ENCODE assay signal across 30 mouse cellular contexts in the genomic region with DNA sequence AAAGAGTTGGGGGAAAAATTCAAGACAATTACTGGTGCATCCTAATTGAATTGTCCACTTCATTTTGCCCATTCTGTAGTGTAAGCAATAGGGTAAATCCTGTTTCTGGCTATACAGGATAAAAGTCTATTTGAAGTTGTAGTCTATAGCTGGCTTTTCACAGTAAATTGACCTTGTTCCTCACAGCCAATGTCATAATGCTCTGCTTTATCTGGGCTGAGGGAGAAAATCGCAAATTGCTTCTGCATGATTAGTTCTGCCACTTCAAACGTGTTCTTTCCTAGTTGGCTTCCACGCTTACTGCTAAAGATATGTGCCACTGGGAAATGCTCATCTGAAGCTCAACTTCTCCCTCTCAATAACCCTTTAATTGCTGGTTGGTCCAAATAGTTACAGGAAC.
DNase-seq lines count a peak whose midpoint lies in the region; ATAC-seq and TF ChIP-seq lines count a peak whose summit lies in the region.
"Had no signal": no experiment of that assay in that cellular context is flagged by ENCODE, and none has a peak within 500 bp of the region (broad histone marks: within the 10 kb centered on the region; RNA-seq: fewer than 3 reads in every experiment).

No protein-coding gene starts in this region.

- no peaks in the 10 kb centered on the region for H3K36me3 ChIP-seq in hindbrain, postnatal 0 days (ENCODE audit: insufficient read depth, low read length)
- H3K36me3 ChIP-seq in hindbrain, embryonic 13.5 days: no peaks in the 10 kb centered on the region
- no peaks in the 10 kb centered on the region for H3K36me3 ChIP-seq in midbrain, embryonic 13.5 days
- no peaks in the 10 kb centered on the region for H3K36me3 ChIP-seq in neural tube, embryonic 15.5 days
- H3K36me3 ChIP-seq: embryonic facial prominence, embryonic 12.5 days; hindbrain, embryonic 12.5 days; limb, embryonic 12.5 days; liver, embryonic 15.5 days; neural tube, embryonic 13.5 days had no signal

- WGBS in hindbrain, postnatal 0 days: 10% methylated on average over 3 of the region's 3 CpGs
- 7% methylated on average over 3 of the region's 3 CpGs for WGBS in hindbrain, embryonic 13.5 days
- WGBS in midbrain, embryonic 13.5 days: 5% methylated on average over 3 of the region's 3 CpGs
- WGBS in neural tube, embryonic 15.5 days: 14% methylated on average over 3 of the region's 3 CpGs

- peak; percentile 4 for DNase-seq in hindbrain, postnatal 0 days (ENCODE audit: low spot score)
- peak; percentile 40 for DNase-seq in embryo, embryonic 10.5 days (ENCODE audit: low spot score)
- peak; percentile 47 for DNase-seq in retina, postnatal 1 day
- no peak for DNase-seq in yolk sac, embryonic 10.5 days (ENCODE audit: low spot score)
- DNase-seq: adrenal gland, adult 2 months; adrenal gland, postnatal 36 days; B cell, adult 2 months; cerebellum, adult 8-10 months; cerebellum, postnatal 36 days; gastrocnemius, postnatal 14 days; heart, postnatal 36 days; kidney, postnatal 25 days; lung, embryonic 14.5 days; lung, postnatal 14 days; right cerebral cortex, adult 18-20 months; spleen, adult 18-20 months; thymus, postnatal 14 days had no signal

- no peak for TF ChIP-seq CTCF in hindbrain, postnatal 0 days (IDR thresholded peaks at IDR 0.05; ENCODE audit: low read depth)

- H3K9ac ChIP-seq in hindbrain, postnatal 0 days (replicated peaks; ENCODE audit: low read length): no peak overlapping the region
- H3K9ac ChIP-seq in hindbrain, embryonic 13.5 days: no peak overlapping the region
- no peak overlapping the region for H3K9ac ChIP-seq in midbrain, embryonic 13.5 days (replicated peaks)
- H3K9ac ChIP-seq in neural tube, embryonic 15.5 days (replicated peaks): no peak overlapping the region
- H3K9ac ChIP-seq: embryonic facial prominence, embryonic 12.5 days; forebrain, embryonic 13.5 days; hindbrain, embryonic 12.5 days; limb, embryonic 12.5 days; liver, embryonic 15.5 days; lung, embryonic 14.5 days; neural tube, embryonic 13.5 days had no signal

- no peak overlapping the region for H3K4me2 ChIP-seq in hindbrain, postnatal 0 days (ENCODE audit: low read depth, low read length)
- H3K4me2 ChIP-seq in hindbrain, embryonic 13.5 days: no peak overlapping the region
- no peak overlapping the region for H3K4me2 ChIP-seq in midbrain, embryonic 13.5 days (replicated peaks)
- H3K4me2 ChIP-seq in neural tube, embryonic 15.5 days: no peak overlapping the region
- H3K4me2 ChIP-seq: embryonic facial prominence, embryonic 12.5 days; forebrain, embryonic 13.5 days; heart, embryonic 11.5 days; hindbrain, embryonic 12.5 days; limb, embryonic 12.5 days; liver, embryonic 15.5 days; lung, embryonic 14.5 days; neural tube, embryonic 13.5 days had no signal

- H3K27ac ChIP-seq in hindbrain, postnatal 0 days: no peak overlapping the region
- H3K27ac ChIP-seq in hindbrain, embryonic 13.5 days: no peak overlapping the region
- H3K27ac ChIP-seq in midbrain, embryonic 13.5 days: no peak overlapping the region
- no peak overlapping the region for H3K27ac ChIP-seq in neural tube, embryonic 15.5 days (replicated peaks)
- H3K27ac ChIP-seq: embryonic facial prominence, embryonic 12.5 days; forebrain, embryonic 13.5 days; hindbrain, embryonic 12.5 days; left cerebral cortex, adult 2 months; limb, embryonic 12.5 days; liver, embryonic 15.5 days; neural tube, embryonic 13.5 days had no signal

- no peak overlapping the region for H3K4me3 ChIP-seq in hindbrain, postnatal 0 days (ENCODE audit: low read length)
- H3K4me3 ChIP-seq in hindbrain, embryonic 13.5 days: no peak overlapping the region
- H3K4me3 ChIP-seq in midbrain, embryonic 13.5 days (replicated peaks): no peak overlapping the region
- no peak overlapping the region for H3K4me3 ChIP-seq in neural tube, embryonic 15.5 days (replicated peaks)
- H3K4me3 ChIP-seq: embryonic facial prominence, embryonic 12.5 days; forebrain, embryonic 13.5 days; hindbrain, embryonic 12.5 days; left cerebral cortex, adult 2 months; limb, embryonic 12.5 days; liver, embryonic 15.5 days; neural tube, embryonic 13.5 days had no signal

- H3K9me3 ChIP-seq in hindbrain, postnatal 0 days (ENCODE audit: low read length): no peaks in the 10 kb centered on the region
- H3K9me3 ChIP-seq in hindbrain, embryonic 13.5 days: no peaks in the 10 kb centered on the region
- no peaks in the 10 kb centered on the region for H3K9me3 ChIP-seq in midbrain, embryonic 13.5 days
- no peaks in the 10 kb centered on the region for H3K9me3 ChIP-seq in neural tube, embryonic 15.5 days (replicated peaks)
- H3K9me3 ChIP-seq: embryonic facial prominence, embryonic 12.5 days; forebrain, embryonic 13.5 days; hindbrain, embryonic 12.5 days; limb, embryonic 12.5 days; liver, embryonic 15.5 days; neural tube, embryonic 13.5 days had no signal

- ATAC-seq in hindbrain, postnatal 0 days: no peak
- no peak for ATAC-seq in hindbrain, embryonic 13.5 days (ENCODE audit: low FRiP score)
- ATAC-seq in midbrain, embryonic 13.5 days: peak; percentile 37; the same call in 1 of the 2 replicates
- ATAC-seq in neural tube, embryonic 15.5 days (ENCODE audit: low FRiP score): no peak
- ATAC-seq: activated CD4-positive, CD25-positive, alpha-beta regulatory T cell, adult 4 months; forebrain, embryonic 13.5 days; intestine, postnatal 0 days had no signal

- H3K27me3 ChIP-seq in hindbrain, postnatal 0 days (ENCODE audit: insufficient read depth, low read length): no peaks in the 10 kb centered on the region
- H3K27me3 ChIP-seq in hindbrain, embryonic 13.5 days: peaks cover 25% of the 10 kb centered on the region
- H3K27me3 ChIP-seq in midbrain, embryonic 13.5 days: peaks cover 27% of the 10 kb centered on the region
- H3K27me3 ChIP-seq in neural tube, embryonic 15.5 days (replicated peaks): no peaks in the 10 kb centered on the region
- H3K27me3 ChIP-seq: embryonic facial prominence, embryonic 12.5 days; forebrain, embryonic 13.5 days; limb, embryonic 12.5 days; liver, embryonic 15.5 days; neural tube, embryonic 13.5 days had no signal

- H3K4me1 ChIP-seq in hindbrain, postnatal 0 days (ENCODE audit: insufficient read depth, low read length): no peaks in the 10 kb centered on the region
- H3K4me1 ChIP-seq in hindbrain, embryonic 13.5 days (replicated peaks): no peaks in the 10 kb centered on the region
- 0 out of 2 replicates have a peak, but pooled peaks cover 5% of the 10 kb centered on the region for H3K4me1 ChIP-seq in midbrain, embryonic 13.5 days (replicated peaks)
- H3K4me1 ChIP-seq in neural tube, embryonic 15.5 days: no peaks in the 10 kb centered on the region
- H3K4me1 ChIP-seq: embryonic facial prominence, embryonic 12.5 days; forebrain, embryonic 13.5 days; hindbrain, embryonic 12.5 days; limb, embryonic 12.5 days; liver, embryonic 15.5 days; neural tube, embryonic 13.5 days had no signal
